Mouse (Mus musculus) forebrain, postnatal 0 days (tissue): ENCODE measurements at regions not wholly inside any gene's neighbourhood (a gene's known extent, or its start where the extent isn't known, plus 50 kb on each side); places are given as distances from the start of the nearest gene placed in this dataset.

Experiments
- ATAC-seq: fragments of 200-750 bp; cut with Nextera tagmentation; 2 replicates; pipeline ENCODE4 v1.8.0; 2017; ENCODE audit warnings: mild to moderate bottlenecking, moderate library complexity
- DNase-seq: peaks from one replicate; pipeline ENCODE4 v3.0.0-alpha.2; 2015
- H3K27ac ChIP-seq: fragments of 300-500 bp; sonication (generic); 2 replicates; pipeline ENCODE4 v1.5.1; 2014; ENCODE audit warnings: low read depth, mild to moderate bottlenecking, antibody characterized with exemption, low read length, moderate library complexity, mixed read lengths
- H3K27me3 ChIP-seq: fragments of 300-500 bp; sonication (generic); 2 replicates; pipeline ENCODE4 v1.6.1; 2014; ENCODE audit warnings: mild to moderate bottlenecking, low read length, mixed read lengths; ENCODE audit not compliant: insufficient read depth
- H3K36me3 ChIP-seq: fragments of 300-500 bp; sonication (generic); 2 replicates; pipeline ENCODE4 v1.6.1; 2014; ENCODE audit warnings: mild to moderate bottlenecking, moderate library complexity; ENCODE audit not compliant: insufficient read depth
- H3K4me1 ChIP-seq: fragments of 300-500 bp; sonication (generic); 2 replicates; pipeline ENCODE4 v1.6.1; 2014; ENCODE audit warnings: antibody characterized with exemption; ENCODE audit not compliant: insufficient read depth
- H3K4me2 ChIP-seq: fragments of 300-500 bp; sonication (generic); 2 replicates; pipeline ENCODE4 v1.6.1; 2014; ENCODE audit warnings: low read depth, mild to moderate bottlenecking, moderate library complexity
- H3K4me3 ChIP-seq: fragments of 300-500 bp; sonication (generic); 2 replicates; pipeline ENCODE4 v1.5.1; 2014; ENCODE audit warnings: low read depth, low read length, mixed read lengths
- H3K9ac ChIP-seq: fragments of 300-500 bp; sonication (generic); 2 replicates; pipeline ENCODE4 v1.6.1; 2014; ENCODE audit warnings: mild to moderate bottlenecking
- H3K9me3 ChIP-seq: fragments of 300-500 bp; sonication (generic); 2 replicates; pipeline ENCODE4 v1.6.1; 2016; ENCODE audit warnings: low read length
- CTCF ChIP-seq: sonication (generic); IDR thresholded peaks from 2 replicates; pipeline ENCODE4 v1.5.1; 2016; ENCODE audit warnings: antibody characterized with exemption, control low read depth, low read depth
- WGBS: fragments of 180-500 bp; shearing (Covaris S2); extraction: QIAGEN DNeasy Blood & Tissue Kit; methylation state at CpG from one replicate; pipeline ENCODE4 v1.1.7; 2014; 5-methylcytosine and 5-hydroxymethylcytosine counted together

GRCm38 (mm10) chr7:37089726-37090125 is 391.8 kb downstream of the Tshz3 start:
- no peaks in the 10 kb centered on the region for H3K4me1 ChIP-seq
- TF ChIP-seq CTCF: no peak
- no peak overlapping the region for H3K4me3 ChIP-seq
- no peaks in the 10 kb centered on the region for H3K27me3 ChIP-seq
- H3K9me3 ChIP-seq: no peaks in the 10 kb centered on the region
- no peak for ATAC-seq
- no peak overlapping the region for H3K9ac ChIP-seq
- no peak for DNase-seq
- no peak overlapping the region for H3K27ac ChIP-seq
- H3K4me2 ChIP-seq: no peak overlapping the region
- WGBS: 86% methylated on average over 3 of the region's 3 CpGs
- H3K36me3 ChIP-seq: no peaks in the 10 kb centered on the region

GRCm38 (mm10) chr7:37092572-37092971 is 394.7 kb downstream of the Tshz3 start:
- 86% methylated on average over 6 of the region's 6 CpGs for WGBS
- H3K36me3 ChIP-seq: no peaks in the 10 kb centered on the region
- H3K27ac ChIP-seq: no peak overlapping the region
- H3K9ac ChIP-seq: no peak overlapping the region
- no peak for ATAC-seq
- no peak overlapping the region for H3K4me3 ChIP-seq
- no peaks in the 10 kb centered on the region for H3K4me1 ChIP-seq
- no peaks in the 10 kb centered on the region for H3K27me3 ChIP-seq
- DNase-seq: no peak
- no peak for TF ChIP-seq CTCF
- no peak overlapping the region for H3K4me2 ChIP-seq
- H3K9me3 ChIP-seq: no peaks in the 10 kb centered on the region

GRCm38 (mm10) chr7:37093721-37094120 is 395.8 kb downstream of the Tshz3 start:
- Histone ChIP-seq H3K36me3 (no peaks in the 10 kb centered on the region), H3K9me3 (no peaks in the 10 kb centered on the region), H3K27ac (no peak overlapping the region), H3K4me2 (no peak overlapping the region), H3K27me3 (no peaks in the 10 kb centered on the region), H3K9ac (no peak overlapping the region), H3K4me1 (no peaks in the 10 kb centered on the region), H3K4me3 (no peak overlapping the region)
- ATAC-seq (no peak), DNase-seq (no peak)
- WGBS: 75% methylated on average over 3 of the region's 3 CpGs
- no peak for TF ChIP-seq CTCF

- Histone ChIP-seq H3K4me2 (peak overlapping the region; percentile 11), H3K36me3 (no peaks in the 10 kb centered on the region), H3K9me3 (no peaks in the 10 kb centered on the region), H3K27me3 (no peaks in the 10 kb centered on the region), H3K4me1 (no peaks in the 10 kb centered on the region), H3K4me3 (no peak overlapping the region), H3K27ac (peak overlapping the region; percentile 66; the same call in 1 of the 2 replicates), H3K9ac (no peak overlapping the region)
- peak; percentile 81 for DNase-seq
- 50% methylated on average over 11 of the region's 11 CpGs for WGBS
- ATAC-seq: peak; percentile 77
- no peak for TF ChIP-seq CTCF
These were observed 397.9 kb downstream of the Tshz3 start for GRCm38 (mm10) chr7:37095839-37096238.

GRCm38 (mm10) chr7:37096291-37096690 is 398.4 kb downstream of the Tshz3 start:
- H3K27ac ChIP-seq: peak overlapping the region; percentile 66; the same call in 1 of the 2 replicates
- peak; percentile 23; the same call in 1 of the 2 replicates for ATAC-seq
- H3K9me3 ChIP-seq: no peaks in the 10 kb centered on the region
- DNase-seq: peak; percentile 48
- no peaks in the 10 kb centered on the region for H3K4me1 ChIP-seq
- H3K4me3 ChIP-seq: no peak overlapping the region
- H3K9ac ChIP-seq: no peak overlapping the region
- no peaks in the 10 kb centered on the region for H3K27me3 ChIP-seq
- peak overlapping the region; percentile 11 for H3K4me2 ChIP-seq
- no peaks in the 10 kb centered on the region for H3K36me3 ChIP-seq
- 55% methylated on average over 5 of the region's 5 CpGs for WGBS
- no peak for TF ChIP-seq CTCF

- no peaks in the 10 kb centered on the region for H3K4me1 ChIP-seq
- H3K27ac ChIP-seq: no peak overlapping the region
- H3K36me3 ChIP-seq: no peaks in the 10 kb centered on the region
- H3K27me3 ChIP-seq: no peaks in the 10 kb centered on the region
- no peak for TF ChIP-seq CTCF
- ATAC-seq (peak; percentile 62), DNase-seq (peak; percentile 32)
- 18% methylated on average over 5 of the region's 5 CpGs for WGBS
- no peak overlapping the region for H3K4me3 ChIP-seq
- no peak overlapping the region for H3K9ac ChIP-seq
- no peak overlapping the region for H3K4me2 ChIP-seq
- no peaks in the 10 kb centered on the region for H3K9me3 ChIP-seq
These were observed 401.0 kb downstream of the Tshz3 start for GRCm38 (mm10) chr7:37098950-37099349.

- no peaks in the 10 kb centered on the region for H3K27me3 ChIP-seq
- H3K36me3 ChIP-seq: no peaks in the 10 kb centered on the region
- no peaks in the 10 kb centered on the region for H3K4me1 ChIP-seq
- 59% methylated on average over 9 of the region's 9 CpGs for WGBS
- H3K27ac ChIP-seq: no peak overlapping the region
- no peaks in the 10 kb centered on the region for H3K9me3 ChIP-seq
- H3K9ac ChIP-seq: no peak overlapping the region
- ATAC-seq: no peak
- no peak overlapping the region for H3K4me3 ChIP-seq
- no peak for TF ChIP-seq CTCF
- DNase-seq: no peak
- H3K4me2 ChIP-seq: no peak overlapping the region
These were observed 406.8 kb downstream of the Tshz3 start for GRCm38 (mm10) chr7:37104671-37105070.

- TF ChIP-seq CTCF: no peak
These were observed 413.2 kb downstream of the Tshz3 start for GRCm38 (mm10) chr7:37111071-37111470.

More at GRCm38 (mm10) chr7:37111071-37111470, 413.2 kb downstream of the Tshz3 start:
- no peak for DNase-seq
- no peaks in the 10 kb centered on the region for H3K4me1 ChIP-seq
- no peak for ATAC-seq
- H3K27me3 ChIP-seq: no peaks in the 10 kb centered on the region
- H3K4me2 ChIP-seq: no peak overlapping the region
- no peak overlapping the region for H3K4me3 ChIP-seq
- WGBS: 89% methylated on average over 6 of the region's 6 CpGs
- H3K9me3 ChIP-seq: no peaks in the 10 kb centered on the region
- H3K9ac ChIP-seq: no peak overlapping the region
- no peak overlapping the region for H3K27ac ChIP-seq
- no peaks in the 10 kb centered on the region for H3K36me3 ChIP-seq
